Mouse (Mus musculus): ENCODE measurements around the gene Snph.

Gene Snph

DNA sequence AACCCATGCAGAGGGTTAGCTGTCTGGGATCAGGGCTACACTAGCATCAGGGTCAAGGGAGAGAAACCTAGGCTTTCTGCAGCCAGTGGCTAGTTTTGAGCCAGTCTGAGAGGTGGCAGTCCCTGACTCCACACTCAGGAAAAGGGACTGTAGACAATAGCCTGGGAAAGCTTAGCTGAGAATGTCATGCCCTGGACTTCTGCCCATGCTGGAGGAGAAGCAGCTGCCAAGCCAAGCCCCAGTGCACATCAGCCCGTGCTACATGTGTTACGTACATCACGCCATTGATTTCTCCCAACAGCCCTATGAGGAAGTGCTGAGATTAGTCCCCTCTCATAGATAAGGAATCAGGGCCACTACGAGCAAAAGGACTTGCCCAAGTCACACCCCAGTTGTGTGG, 30.3 kb downstream of the Snph start:
- no peak for DNase-seq

DNA sequence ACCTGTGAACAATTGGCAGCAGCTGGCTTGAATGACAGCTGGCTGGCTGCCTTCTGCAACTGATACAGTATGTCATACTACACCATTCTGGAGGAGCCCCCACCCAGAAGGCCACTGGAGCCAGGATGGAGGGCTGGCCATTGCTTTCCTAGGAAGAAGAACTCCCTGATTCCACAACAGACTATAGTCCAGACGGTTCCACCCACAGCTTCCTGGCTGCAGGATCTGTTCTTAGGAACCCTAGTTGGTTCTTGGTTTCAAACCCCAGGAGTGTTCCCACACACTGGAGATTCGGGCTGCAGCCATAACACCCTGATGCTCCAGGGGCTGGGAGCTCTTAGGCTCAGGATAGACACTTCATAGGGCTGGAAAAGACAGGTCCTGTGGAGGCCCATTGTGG, 34.3 kb downstream of the Snph start:
- DNase-seq, result no peak

DNA sequence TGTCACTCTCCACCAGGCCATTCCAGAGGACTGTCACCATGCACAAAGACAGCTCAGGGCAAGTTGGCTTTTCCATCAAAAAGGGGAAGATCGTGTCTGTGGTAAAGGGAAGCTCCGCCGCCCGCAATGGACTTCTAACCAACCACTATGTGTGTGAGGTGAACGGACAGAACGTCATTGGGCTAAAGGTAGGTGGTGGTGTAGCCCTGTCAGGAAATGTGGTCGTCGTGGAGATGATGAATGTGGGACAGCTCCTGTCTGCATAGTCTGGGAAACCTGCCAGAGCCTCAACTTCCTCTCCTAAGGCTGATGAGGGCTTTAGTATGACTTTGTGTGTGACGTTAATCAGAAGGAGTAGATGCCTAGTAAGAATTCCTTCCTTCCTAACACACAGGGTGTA, 45.1 kb downstream of the Snph start:
- no peak for DNase-seq

DNA sequence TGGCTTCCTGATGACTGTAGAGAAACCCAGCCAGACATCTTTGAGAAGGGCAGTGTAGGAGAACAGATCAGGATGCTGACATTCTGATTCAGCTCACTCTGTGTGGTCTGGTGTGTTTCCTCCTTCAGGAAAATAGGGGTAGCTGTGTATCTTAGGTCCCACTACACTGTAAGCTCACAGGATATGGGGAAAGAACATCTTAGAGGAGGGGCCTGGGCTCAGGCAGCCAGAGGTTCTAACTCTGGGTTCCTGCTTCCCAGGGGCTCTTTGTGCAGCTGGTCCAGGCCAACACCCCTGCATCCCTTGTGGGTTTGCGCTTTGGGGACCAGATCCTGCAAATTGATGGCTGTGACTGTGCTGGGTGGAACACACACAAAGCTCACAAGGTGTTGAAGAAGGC, 45.6 kb downstream of the Snph start:
- no peak for DNase-seq

DNA sequence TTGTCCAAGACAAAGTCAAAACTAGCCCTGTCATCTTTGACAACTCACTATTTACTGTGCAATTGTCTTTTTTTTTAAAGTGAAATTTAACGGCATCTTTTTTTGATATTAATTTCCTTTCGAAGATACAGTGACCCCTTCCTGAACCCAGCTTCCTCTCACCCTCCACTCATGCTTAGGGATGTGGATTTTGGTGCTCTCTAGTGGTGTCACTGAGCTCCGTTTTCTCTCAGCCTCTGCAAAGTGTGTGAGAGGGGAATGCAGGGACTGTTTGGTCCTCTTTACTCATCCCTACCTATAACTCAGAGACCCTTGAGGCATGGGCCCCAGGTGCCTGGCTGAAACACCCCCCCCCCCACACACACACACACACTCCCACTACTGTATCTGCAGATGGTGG, 46.5 kb downstream of the Snph start:
- no peak for DNase-seq

DNA sequence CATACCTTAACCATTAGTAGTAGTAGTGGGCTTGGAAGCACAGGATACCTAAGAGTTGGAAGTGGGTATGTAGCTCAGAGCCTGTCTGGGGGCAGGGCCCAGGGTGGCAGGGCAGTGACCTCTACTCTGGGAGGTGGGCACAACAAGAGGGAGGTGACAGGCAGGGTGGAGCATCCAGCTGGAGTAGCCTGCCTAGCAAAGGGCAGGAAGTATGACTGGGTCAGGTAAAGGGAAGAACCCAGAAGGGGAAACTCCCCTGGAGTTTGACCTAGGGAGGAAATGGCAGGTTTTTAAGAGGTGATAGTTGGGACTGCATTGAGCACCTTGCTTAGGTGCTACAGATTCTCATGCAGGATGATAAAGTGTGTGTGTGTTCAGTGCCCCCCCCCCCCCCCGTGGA, 51.4 kb downstream of the Snph start:
- no peak for DNase-seq

DNA sequence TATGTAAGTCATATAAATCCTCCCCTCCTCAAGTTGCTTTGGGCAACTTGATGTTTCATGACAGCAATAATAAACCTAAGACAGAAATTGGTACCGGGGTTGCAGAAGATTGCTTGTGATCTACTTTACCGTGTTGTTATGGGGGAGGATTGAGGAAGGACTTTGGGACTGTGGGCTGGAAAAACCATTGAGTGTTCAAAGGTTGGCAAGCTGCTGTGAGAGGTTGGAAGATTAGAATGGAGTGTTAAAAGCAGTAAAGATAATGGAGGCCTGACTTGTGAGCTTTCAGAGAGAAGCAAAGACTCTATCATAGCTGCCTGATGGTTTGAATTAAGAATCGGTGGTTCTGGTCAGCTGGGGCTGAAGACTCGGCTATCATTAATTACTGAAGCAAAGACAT, 53.2 kb downstream of the Snph start:
- DNase-seq, result no peak

DNA sequence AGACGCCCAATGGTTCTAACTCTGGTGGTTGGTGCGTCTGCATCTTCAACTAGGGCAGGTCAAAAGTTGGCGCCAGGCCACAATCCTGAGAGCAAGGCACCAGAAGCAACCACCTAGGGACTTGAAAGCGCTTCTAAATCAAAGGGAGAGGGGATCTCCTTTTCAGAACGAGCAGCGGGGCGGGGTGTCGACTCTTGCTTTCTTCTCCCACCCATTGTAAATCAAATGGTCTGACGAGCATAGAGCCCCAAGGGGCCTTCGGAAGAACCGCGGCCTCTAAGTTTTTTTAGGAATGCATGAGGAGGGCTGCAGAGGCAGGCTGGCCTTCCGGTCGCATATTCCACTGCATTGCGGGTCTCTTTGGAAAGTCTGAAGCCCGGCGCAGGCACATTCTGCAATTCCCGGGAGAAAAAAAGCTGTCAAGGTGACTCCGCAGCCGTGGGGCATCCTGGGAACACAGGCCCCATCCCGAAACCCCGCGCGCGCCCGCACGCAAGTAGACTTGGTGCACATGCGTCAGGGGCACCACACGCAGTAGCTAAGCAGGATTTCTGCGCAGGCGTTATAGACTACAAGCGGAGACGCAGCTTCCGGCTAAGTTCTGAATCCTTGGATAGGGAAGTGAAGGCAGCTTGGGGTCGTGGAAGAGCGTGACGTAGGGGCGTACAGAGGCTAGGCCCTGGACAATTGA, 56.5 kb downstream of the Snph start:
- DNase-seq, result peak; percentile 93 to 95

DNA sequence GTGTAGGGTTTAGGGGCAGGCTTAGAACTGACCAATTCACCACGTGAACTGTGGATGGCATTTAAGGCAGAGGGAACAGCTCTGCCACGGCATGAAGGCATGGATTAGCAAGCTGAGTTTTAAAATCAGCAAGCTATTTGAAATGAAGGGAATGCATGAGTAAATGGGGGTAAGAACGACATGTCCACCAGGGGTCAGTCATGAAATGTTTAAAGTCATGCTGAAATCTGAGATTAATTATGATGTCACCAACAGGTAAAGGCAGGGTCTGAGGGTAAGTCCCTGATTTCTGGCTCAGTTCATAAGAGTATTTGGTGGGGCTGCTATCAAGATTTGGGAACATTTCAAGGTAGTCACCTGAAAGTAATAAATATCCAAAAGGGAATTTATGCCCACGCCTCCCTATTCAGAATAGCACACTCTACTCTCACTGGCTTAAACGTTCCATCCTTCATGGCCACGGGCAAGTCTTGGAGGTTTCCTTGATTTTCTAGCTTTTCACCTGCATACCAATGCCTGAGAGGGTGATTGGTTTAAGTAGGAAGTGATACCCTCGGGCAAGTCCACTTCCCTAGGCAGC, 57.2 kb downstream of the Snph start:
- DNase-seq, result peak; percentile 55 to 61

DNA sequence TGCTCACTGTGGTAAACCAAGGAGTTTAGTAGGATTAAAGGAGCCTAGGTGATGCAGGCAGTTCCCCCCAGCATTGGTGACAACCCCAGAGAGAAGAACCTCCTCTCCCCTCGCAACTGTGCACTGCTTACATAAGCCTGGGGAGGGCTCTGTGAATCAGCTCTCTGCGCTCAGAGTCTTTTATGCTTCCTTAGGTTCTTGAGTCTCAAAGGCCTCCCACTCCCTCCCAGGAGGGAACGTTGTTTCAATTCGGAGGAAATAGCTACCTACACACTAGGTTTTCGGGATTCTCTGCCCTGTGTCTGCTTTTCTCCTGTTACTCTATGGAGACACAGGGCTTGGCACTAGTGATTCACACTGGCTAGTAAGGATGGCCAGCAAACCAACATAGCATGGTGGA, 57.8 kb downstream of the Snph start:
- DNase-seq, result no peak

DNA sequence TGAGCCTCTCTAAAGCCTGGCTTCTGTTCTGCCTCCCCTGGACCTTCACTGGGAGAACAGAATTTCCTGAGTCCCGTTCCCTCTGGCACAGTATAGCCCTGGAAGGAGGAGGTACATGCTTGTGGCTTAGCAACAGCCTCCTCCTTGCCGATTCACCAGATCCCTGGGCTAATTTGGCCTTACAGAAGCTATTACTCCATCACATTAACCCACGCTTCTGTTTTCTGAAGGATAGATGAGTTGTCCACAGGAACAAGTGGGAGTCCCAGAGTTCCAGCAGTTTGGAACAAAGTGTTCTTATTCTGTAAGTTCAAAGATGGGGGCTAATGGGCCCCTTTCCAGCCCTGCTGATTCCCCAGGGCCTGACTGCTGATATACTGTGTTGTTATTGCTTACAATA, 58.7 kb downstream of the Snph start:
- DNase-seq, result no peak

DNA sequence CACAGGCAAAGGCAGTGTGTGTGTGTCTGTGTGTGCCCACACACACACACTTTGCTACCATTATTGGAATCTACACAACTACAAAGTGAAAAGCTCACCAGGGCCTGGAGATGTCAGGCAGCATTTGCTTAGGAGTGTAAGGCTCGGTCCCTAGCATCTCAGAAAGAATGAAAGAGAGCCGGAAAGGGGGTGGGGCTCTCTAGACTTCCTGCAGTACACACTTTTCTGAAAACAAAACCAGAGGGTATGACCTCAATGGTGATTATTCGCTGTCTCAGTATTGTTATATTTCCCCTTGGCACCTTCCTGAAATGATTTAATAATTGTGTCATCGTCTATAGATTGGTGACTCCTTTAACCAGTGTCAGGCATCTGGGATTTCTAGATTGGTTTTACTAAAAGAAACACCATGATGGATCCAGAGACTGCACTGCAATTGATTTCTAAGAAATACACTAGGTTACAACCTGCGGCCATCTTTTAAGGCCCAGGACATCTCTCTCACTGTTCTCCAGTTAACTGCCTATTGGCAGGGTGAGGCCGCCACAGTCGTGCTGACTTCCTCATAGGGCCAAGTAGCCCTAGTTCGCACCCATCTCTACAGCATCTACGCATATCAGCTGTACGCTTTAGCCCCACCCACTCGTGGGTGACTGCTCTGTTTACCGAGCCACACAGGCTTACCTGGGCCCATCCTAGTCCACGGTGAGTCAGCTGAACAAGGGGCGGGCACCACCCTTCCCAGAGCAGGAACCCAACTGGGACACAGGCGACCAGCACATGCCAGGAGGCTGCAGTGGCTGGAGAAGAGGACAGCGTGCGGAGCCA, 60.3 kb downstream of the Snph start, which contains the start of gene Sdcbp2:
TSS of gene Sdcbp2 (plus strand) at position 750 of the 828 bp plus-strand sequence.
- no peak for DNase-seq

DNA sequence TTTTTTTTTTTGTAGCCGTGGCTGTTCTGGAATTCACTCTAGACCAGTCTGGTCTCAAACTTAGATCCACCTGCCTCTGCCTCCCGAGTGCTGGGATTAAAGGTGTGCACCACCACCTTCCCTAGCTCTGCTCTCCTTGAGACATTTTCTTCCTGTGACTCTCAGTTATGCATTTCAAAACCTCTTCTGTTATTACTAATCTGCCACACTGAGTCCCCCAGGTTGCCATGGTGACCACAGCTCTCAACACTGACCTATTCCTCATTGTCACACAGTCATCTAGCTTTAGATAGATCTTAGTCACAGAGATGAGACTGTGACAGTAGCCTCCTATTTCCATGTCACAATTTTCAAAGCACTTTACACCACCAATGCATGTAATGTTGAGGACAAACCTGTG, 62.9 kb downstream of the Snph start:
- no peak for DNase-seq

DNA sequence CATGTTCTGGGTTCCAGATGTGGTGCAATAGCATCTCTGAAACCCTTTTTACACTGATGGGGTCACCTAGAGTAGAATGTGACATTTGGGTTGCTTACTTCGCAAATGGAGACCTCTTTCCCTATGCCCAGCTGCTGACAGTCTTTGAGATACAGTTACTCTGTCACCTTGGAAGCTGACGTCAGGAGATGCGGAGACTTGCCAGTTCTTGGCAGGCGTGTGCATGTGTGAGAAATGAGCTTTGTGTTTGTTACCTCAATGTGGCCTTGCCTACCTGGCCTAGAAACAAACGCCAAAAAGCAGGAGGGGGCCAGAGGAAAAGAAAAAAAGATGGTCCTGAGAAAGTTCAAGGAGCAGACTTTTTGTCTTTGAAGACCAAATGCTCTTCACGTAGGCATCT, 65.5 kb downstream of the Snph start:
- no peak for DNase-seq

DNA sequence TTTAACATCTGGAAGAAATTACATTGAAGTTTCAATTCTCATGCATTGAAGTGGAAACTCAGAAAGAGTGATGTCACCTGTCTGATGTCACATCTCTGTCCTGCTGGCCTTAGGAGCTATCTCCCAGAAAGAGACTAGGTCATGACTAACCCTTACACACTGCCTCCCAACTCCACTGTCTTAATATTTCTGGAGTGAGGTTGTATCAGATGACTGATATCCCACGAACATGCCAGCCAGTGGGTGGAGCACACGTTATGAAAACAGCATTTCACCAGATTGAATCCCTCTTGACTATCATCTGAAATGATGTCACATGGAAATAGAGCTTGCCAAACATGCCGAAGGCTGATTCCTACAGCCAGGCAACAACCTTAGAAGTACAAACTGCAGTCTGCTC, 67.4 kb downstream of the Snph start:
- DNase-seq, result no peak

DNA sequence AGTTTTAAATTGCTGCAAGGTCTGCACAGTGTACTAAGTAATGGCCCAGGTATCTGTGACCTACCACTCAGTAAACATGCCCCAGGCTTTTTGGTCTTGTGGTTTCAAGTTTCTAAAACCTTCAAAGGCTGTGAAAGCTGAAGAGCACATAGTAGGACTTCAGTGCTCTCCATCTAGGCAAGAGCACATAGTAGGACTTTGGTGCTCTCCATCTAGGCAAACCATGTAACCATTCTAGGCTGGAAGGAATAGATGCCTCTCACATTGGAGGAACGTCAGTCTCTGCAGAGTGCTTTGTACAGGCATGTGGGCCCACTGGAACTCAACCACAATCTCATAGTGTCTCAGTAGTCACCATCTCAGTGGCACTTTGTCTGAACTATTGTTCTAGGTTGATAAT, 68.4 kb downstream of the Snph start:
- DNase-seq, result no peak

DNA sequence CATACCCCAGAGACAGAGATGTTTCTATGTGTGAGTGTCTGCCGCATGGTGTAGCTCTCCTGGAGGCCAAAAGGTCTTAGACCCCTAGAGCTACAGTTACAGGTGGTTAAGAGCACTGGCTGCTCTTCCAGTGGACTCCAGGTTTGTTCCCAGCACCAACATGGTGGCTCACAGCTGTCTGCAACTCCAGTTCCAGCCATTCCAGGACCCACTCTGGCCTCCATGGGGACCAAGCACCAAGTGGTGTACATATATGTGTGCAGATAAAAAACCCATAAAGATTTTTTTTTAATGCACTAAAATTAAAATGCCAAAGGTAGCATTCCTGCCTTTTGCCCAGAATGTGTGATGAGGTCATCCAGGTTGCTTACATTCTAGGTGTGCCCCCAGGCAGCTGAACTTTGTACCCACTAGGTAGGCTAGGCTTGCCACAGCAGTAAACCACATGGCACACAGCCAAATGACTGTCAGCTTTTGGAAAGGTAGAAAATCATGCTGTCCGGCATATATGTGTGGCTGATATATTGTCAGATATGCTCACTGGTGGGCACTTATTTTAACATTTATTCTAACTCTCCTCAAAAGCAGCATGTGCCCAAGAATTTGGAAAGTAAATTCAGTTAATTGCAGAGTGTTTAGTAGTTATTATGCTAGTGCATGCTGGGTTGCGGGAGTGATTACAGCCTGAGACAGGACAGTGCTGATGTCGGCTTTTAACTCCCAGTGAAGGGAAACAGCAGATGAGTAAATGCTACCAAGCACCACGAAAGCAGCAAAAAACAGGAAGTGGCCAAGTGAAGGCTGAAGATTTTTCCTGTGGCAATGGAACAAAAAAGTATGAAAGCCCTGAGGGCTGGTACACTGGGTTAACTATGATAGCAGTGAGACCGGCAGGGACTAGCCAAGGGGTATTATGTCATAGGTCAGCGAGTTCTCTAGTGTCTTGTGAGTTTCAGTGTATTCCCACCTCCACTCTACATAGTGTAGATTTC, 69.2 kb downstream of the Snph start:
- DNase-seq, result no peak

DNA sequence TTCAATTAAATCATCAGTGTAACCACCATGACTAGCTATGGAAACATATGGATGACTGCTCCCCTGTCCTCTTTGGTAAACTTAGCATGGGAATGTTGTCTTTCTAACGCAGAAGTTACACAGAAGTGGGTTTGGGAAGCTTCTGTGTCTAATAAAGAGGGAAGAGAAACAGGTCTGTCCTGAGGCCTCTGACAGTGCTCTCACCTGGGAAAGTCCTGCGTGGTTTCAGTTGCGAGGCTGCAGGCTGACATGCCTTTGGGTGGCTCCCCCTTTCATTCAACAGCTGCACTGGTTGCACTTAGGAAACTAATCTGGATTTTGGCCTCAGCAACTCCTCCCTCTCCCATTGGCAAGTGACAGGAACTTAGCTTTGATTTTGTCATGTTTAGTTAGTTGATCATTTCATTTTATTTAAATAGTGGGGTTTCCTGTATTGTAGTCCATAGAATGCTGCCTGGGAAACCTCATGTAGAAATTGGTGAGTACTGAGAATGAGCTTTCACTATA, 82.7 kb downstream of the Snph start:
- DNase-seq, result no peak

DNA sequence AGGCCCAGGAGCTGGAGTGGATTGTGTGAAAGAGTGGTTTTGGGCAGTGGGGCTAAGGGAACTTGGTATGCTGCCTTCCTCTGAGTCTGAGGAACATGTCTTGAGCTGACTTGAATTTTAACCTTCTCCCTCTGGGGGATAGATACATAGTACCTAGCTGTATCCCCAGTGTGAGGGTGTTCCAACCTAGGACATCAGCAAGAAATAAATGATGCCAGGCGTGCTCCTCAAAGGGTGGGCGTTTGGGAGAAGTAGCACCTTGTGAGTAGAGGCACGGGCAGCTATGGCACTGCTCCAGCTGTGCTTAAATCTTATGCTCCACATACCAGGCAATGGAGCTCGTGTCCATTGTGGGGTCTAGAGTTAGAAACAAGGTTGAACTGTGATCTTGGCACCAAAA, 85.8 kb downstream of the Snph start:
- DNase-seq, result no peak

DNA sequence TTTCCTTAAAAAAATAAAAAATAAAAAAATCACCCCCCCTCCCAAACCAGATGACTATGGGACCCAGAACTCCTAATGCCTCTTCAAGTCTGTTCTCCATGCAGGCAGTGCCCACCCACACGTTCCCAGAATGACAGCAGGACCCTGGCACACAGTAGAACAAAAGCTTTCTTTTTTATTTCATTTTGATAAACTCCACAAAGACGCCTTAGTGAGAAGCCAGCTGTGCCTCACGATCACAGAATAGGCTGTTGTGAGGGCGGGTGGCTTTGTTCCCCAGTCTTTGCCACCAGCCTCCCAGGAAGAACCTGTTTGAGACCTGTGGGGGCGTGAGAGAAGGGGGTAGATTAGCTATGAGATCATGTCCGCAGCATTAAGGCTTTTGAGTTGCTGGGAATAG, 87.7 kb downstream of the Snph start:
- no peak for DNase-seq

DNA sequence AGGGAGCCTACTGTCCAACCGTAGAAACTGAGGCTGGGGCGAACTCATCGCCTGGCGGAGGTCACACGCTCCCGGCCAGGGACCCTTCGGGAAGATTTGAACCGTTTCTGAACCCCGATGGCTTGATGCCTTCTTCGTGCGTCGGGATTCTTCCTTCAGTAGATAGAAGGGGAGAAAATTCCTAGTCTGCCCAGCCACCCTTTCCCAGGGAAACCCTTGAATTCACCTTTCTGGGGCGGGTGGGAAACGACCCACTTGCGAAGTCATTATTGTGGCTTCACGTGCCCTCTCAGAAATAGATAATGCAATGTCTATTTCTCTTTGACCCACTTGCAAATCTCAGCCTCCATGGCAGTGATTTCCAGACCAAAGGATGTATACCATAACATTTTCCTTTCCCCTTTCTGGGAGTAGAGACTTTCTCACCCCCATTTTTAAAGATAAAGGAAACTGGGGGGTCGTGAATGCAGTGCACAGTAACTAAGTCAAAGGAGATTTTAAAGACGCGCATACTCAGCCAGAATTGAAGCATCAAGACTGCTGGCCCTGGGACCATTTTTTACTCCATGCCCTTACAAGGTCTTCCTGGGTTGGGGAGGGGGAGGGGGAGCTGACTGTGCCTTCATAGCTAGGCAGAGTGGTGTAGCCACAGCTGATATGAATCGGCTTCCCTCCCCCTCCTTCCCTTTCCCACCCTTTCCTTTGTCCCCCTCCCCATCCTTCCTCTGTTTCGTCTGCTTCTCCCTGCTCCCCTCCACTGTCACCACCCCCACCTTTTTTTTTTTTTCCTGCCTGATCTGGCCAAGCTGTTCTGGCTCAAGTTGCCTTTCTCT, 89.1 kb downstream of the Snph start:
- peak; percentile 35 to 47 for DNase-seq
